Mouse (Mus musculus): ENCODE data around the gene Tnxb.

Gene Tnxb

DNA sequence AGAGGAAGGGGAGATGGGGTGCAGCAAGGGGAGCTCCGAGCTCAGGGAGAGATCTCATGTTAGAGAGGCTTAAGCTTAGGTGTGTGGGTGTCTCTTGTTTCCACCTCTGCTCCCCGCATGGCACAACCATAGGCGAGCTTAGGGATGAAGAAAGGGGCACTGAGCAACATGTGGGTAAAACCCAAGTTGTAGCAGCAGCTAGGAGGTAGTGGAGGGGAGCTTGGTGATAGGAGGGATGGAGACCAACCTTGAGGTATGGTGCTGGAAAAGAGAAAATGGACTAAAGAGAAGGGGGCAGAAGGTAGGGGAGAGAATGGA lies 10.5 kb upstream of the Tnxb start:
- no peak for DNase-seq (ENCODE audit: low spot score)

DNA sequence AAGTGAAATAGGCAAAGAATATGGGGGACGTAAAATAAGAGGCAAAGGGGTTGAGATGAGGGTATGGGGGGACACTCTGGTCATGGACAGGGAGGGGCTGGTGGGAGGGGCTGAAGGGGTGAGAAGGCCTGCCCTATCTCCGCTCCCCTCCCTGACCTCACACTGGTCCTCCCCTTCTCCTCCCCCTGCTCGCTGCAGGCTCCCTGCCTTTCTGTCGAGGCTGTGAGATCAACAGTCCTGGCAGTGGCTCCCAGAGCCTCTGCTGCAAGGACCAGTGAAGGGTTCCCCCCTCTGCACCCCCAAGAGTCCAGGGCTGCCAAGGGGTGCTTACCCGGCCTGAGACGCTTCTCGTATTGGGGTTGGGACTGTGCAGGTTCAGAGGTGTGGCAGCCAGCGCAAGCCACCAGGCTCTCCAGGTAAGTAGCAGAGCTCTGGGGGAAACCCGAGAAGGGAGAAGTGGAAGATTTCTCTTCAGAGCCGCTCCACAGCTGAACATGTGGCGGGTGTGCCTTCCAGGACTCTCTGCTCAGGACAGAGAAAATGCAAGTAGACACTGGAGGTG lies 10.0 kb upstream of the Tnxb start:
- DNase-seq (ENCODE audit: low spot score): no peak

DNA sequence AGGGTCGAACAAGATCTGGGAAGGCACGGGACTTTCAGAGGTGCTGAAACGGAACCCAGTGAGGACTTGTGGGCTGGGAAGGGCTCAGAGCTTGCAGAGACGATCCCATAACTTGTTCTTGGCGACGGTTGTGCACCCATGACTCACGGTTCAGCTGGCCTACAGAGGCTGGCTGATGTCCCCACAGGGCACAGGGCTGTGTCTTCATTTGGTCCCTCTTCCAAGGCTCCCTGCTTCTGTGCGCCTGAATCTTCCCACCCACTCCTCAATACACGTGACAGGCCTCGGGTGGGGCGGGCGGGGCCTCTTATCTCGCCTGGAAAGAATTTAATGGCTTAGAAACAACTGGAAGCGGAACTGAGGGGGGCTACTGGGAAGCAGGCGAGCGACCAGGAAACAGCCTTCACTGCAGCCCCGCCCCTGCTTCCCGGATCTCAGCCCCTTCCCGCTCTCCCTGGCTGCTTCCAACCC lies 9.2 kb upstream of the Tnxb start:
- DNase-seq (ENCODE audit: low spot score): peak; percentile 54

DNA sequence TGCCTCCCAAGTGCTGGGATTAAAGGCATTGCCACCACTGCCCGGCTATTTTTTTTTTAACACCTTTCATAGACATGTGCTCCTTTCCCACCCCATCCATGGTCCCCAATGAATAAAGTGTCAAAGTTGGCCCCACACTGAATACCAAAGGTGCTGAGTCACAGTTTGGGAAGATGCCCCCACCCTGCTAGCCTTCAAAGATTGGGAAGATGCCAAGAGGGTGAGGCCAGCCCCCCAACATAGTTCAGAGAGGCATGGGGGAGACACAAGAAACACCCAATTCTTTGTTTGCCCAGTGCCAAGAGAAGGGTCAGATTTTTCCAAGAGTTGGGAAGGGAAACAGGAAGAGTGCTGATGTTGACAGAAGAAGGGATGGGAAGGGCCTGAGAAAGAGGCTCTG lies 7.9 kb upstream of the Tnxb start:
- no peak for DNase-seq (ENCODE audit: low spot score)

DNA sequence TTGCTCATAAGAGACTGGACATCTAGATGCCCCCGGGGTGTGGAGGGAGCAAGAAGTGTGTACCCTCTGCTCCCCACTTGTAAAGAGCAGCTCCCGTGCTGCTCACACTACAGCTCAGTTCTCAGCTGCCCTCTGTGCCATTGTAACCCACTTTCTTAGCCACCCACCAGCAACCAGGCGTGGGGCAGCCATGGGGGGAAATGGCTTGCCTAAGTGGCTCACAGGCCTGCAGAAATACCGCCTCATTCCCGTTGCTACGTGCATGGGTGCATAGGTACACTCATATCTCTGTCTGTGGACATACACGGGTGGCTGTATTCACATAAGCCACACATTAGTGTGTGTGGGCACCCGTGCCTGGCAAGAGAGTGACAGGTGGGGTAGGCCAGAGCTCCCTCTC lies 7.4 kb upstream of the Tnxb start:
- DNase-seq (ENCODE audit: low spot score): no peak

DNA sequence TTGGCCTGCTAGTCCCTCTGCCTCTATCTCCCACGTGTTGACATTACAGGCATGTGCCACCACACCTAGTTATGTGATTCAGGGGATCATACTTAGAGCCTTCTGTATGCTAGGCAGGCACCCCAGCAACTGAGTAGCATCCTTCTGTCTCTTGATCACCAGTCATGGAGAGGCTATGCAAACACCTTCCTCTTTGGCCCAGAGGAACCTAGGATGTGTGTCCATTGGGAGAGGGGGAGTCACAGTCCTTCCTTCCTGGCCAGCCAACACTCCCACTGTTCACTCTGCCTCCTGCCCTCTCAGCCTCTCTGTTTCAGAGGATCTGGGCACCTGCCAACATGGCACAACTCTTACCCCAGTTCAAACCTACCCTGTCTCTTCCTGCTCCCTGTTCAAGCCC lies 6.8 kb upstream of the Tnxb start:
- DNase-seq (ENCODE audit: low spot score): no peak

DNA sequence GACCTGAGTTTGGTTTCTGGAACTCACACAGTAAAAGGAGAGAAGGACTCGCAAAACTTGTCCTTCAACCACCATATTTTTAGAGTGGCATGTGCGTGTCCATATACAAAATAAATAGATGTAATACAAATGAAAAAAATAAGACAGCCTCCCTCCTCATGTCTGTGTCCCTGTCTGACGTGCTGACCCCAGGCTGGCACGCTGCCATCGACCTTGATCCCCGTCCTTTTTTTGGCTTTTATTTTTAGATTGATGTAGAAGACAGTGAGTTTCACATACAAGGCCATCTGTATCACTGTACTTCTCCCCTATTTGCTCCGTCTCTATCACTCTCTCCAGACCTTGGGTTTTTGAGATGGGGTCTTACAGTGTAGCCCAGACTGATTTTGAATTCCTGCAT lies 5.9 kb upstream of the Tnxb start:
- no peak for DNase-seq (ENCODE audit: low spot score)

DNA sequence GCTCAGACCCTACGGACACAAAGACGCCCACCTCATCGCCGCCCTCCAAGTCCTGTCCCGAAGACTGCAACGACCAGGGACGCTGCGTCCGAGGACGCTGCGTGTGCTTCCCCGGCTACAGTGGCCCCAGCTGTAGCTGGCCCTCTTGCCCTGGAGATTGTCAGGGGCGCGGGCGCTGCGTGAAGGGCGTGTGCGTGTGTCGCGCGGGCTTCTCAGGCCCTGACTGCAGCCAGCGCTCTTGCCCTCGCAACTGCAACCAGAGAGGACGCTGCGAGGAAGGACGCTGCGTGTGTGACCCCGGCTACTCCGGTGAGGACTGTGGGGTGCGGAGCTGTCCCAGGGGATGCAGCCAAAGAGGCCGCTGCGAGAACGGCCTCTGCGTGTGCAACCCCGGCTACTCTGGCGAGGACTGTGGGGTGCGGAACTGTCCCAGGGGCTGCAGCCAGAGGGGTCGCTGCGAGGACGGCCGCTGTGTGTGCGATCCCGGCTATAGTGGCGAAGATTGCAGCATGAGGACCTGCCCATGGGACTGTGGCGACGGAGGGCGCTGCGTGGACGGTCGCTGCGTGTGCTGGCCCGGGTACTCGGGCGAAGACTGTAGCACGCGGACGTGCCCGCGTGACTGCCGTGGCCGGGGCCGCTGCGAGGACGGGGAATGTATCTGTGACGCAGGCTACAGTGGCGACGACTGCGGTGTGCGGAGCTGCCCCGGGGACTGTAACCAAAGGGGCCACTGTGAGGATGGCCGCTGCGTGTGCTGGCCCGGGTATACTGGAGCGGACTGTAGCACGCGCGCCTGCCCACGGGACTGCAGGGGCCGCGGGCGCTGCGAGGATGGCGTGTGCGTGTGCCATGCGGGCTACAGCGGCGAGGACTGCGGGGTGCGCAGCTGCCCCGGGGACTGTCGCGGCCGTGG lies 1.1 kb downstream of the Tnxb start:
- DNase-seq (ENCODE audit: low spot score): no peak

DNA sequence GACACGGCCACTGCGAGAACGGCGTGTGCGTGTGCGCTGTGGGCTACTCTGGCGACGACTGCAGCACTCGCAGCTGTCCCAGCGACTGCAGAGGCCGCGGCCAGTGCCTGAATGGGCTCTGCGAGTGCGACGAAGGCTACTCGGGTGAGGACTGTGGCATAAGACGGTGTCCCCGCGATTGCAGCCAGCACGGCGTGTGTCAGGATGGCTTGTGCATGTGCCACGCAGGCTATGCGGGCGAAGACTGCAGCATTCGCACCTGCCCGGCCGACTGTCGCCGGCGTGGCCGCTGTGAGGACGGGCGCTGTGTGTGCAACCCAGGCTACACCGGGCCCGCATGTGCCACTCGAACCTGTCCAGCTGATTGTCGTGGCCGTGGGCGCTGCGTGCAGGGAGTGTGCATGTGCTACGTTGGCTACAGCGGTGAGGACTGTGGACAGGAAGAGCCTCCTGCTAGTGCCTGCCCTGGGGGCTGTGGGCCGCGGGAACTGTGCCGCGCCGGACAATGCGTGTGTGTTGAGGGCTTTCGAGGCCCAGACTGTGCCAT lies 2.0 kb downstream of the Tnxb start:
- DNase-seq (ENCODE audit: low spot score): no peak

DNA sequence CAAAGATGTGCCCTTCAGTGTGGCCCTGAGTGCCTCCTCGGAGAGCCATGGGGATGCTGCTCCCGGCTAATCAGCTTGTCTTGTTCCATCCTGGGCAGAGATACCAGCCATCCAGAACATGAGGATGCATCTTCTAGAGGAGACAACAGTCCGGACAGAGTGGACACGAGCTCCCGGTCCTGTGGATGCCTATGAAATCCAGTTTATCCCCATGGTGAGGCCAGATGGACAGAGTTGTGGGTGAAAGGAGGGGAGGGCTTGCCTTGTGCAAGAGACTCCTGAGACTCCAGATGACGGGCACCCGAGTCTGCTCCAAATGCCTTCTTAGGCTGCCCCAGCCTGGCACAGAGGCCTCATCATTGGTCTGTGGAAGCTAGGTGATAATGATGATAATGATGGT lies 2.8 kb downstream of the Tnxb start:
- no peak for DNase-seq (ENCODE audit: low spot score)

DNA sequence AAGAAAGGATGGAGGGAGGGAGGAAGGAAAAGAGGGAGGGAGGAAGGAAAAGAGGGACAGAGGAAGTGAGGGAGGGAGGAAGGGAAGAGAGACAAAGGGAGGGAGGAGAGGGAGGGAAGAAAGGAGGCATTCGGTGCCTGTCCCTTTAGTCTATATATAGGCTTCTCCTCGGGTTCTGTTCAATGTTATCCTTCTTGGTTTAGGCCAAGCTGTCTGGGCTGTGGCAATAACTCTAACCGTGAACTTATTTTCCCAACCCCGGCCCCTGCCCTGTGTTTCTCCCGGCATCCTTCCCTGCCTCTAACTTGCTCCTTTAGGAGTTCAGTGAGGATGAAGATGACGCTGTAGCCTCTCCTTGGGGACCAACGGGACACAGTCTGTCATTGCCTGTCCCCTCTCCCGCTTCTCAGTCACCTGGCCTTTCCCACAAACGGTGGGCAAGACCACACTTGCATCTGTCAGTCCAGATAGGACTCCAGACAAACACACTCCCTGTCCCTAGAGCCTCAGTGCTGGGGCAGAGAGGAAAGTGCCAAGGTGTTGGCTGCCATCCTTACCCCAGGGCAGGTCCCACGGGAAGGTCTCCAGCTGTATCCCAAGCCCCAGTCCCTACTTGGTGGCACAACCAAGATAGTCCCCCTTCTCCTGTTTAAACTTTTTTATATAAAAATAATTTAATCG lies 4.3 kb downstream of the Tnxb start:
- no peak for DNase-seq (ENCODE audit: low spot score)

DNA sequence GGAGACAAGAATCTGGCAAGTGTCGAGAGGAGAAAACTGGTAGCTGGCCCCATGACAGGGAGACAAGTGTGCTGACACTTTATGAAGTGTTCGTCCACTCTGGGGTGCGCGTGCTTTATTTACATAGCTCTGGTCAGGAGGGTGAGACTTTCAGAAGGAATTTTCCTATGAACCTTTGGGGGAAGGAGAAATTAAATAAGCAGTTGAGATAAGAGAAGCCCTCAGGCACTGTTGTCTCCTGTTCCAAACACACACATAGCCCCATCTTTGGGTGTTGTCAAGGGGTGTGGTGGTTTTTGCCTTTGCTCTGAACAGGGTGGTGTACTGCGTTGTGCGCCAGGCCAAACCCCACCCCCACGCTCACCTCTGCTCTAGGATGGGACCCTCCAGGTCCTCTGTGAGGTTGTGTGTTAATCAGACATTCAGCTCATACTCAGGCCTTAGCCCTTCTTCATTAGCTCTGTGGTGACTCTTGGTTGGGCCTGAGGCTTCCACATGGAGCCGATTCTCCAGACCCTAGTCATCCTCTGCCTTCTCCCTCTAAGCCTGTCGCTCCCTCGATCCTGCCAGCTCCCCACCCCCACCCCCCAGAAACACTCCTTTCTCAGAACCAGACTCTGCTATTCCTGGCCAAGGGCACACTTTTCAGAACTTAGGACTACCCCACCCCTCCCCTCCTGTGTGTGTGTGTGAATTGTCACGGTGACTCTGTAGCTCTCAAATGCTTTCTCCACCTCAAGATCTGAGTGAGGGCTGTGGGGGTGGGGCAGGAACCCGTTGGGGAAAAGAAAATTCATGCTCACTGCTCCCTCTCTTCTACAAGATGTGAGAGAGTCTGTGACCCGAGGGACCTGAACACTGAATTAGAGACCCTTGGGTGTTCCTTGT lies 5.1 kb downstream of the Tnxb start:
- DNase-seq (ENCODE audit: low spot score): no peak

DNA sequence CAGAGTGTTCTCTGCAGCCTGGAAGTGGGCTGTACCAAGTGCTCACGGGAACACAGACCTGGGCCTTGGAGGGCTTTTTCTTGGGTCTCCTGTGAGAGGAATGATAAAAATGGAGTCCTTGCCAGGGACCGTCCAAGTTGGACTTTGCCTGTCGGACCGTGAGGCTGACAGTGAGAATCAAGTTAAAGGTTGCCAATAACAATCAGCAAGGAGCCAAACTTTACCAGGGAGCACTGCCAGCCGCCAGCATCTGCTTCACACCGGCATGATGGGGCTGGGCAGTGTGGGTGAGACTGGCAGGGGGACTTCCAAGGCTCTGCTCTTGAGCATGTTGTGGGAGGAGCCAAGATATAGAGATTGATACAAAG lies 5.7 kb downstream of the Tnxb start:
- DNase-seq (ENCODE audit: low spot score): no peak

DNA sequence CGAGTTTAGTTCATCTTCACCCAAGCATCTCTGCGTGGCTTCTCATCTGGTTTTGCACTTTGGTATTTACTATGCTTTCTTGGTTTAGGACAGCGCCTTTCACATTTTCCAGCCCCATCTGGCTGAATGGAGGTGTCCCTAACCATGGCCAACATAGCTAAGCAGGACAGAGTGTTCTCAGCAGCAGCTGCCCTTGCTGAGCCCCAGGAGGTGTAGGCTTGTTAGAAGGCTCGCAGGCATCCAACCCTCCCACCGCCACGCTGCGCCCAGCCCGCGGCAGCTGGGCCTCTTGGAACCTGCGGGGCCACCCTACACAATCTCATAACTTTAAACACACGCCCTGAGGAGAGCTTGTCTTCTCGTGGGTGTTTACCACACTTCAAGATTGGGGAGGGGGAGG lies 6.3 kb downstream of the Tnxb start:
- DNase-seq (ENCODE audit: low spot score): no peak

DNA sequence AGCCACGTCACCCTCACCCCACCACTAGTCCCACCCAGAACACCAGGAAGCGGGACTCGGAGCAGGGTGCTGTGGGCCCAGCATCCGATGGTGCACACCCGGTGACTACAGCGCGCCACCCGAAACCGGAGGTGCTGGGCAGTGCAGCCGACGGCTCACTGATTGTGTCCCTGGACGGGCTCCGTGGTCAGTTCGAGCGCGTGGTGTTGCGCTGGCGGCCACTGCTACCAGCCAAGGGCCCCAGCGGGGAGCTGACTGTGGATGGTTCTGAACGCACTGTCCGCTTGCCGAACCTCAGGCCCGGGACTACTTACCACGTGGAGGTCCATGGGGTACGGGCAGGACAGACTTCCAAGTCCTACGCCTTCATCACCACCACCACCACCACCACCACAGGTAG lies 9.9 kb downstream of the Tnxb start:
- DNase-seq (ENCODE audit: low spot score): no peak

DNA sequence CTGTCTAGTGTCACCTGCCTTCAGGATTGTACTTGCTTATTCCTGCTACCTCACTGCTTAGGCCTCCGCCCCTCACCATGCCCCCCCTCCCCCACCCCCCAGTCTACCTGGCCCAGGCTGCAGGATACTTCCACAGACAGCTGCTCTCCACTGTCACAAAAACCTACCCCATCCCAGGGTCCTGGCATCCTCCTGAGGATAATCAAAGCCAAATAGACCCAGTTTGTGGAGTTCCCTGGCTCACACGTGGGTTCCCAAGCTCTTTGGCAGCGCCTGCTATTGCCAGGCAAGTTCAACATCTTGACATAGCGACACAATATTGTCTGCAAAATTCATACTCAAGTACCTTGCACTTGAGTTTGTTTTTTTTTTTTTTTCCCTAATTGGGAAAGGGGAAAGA lies 10.3 kb downstream of the Tnxb start:
- no peak for DNase-seq (ENCODE audit: low spot score)

DNA sequence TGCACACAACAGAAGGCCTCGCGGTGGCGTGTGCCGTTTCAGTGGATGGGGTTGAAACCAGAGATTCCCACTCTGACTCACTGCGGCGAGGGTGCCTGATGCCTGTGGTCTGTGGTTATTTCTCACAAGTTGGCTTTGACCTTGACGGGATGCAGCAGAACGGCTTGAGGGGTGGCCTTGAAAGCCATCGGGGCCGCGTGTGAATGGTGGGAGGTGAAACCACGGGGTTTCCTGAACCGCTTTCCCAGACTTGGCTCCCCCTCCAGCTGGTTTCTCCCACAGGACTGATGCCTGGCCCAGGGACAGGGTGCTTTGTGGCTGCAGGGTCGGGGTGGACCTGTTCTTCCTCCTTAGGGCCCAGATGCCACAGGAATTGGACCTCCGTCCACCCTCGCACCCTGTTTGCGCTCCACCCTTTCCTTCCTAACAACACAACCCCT lies 10.8 kb downstream of the Tnxb start:
- no peak for DNase-seq (ENCODE audit: low spot score)

DNA sequence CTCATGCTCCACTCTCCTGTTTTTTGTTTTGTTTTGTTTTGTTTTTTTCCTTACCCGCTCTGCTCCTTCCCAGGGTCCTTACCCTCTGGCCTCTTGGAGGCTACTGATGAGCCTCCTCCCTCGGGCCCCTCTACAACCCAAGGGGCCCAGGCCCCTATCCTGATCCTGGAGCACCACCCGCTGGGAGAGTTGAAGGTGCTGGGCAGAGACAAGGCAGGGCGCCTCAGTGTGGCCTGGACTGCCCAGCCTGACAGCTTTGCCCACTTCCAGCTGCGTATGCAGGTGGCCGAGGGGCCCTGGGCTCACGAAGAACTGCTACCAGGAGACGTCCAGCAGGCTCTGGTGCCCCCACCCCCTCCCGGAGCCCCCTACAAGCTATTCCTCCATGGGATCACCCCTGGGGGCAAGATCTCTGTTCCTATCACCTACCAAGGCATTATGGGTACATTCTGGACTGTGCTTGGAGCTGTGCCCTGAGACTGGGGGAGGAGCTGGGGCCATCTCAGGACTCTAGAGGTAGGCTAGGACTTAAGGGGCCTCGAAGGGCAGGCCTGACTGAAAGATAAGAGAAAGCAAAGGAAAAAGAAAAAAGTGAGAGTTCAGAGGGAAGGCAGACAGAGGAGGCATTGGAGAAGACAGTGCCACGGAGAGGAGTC lies 11.7 kb downstream of the Tnxb start:
- DNase-seq (ENCODE audit: low spot score): no peak

DNA sequence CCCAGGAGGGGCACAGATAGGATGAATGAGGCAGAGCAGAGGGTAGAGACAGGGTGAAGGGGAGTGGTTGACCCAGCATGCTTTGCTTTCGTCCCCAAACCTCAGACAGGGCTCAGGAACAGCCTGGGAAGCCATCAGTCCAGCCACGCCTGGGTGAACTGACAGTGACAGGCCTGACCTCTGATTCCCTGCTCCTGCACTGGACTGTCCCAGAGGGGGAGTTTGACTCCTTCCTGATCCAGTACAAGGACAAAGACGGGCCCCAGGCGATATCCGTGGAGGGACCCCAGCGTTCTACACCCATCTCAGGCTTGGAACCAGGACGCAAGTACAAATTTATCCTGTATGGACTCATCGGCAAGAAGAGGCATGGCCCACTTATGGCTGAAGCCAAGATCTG lies 12.8 kb downstream of the Tnxb start:
- no peak for DNase-seq (ENCODE audit: low spot score)

DNA sequence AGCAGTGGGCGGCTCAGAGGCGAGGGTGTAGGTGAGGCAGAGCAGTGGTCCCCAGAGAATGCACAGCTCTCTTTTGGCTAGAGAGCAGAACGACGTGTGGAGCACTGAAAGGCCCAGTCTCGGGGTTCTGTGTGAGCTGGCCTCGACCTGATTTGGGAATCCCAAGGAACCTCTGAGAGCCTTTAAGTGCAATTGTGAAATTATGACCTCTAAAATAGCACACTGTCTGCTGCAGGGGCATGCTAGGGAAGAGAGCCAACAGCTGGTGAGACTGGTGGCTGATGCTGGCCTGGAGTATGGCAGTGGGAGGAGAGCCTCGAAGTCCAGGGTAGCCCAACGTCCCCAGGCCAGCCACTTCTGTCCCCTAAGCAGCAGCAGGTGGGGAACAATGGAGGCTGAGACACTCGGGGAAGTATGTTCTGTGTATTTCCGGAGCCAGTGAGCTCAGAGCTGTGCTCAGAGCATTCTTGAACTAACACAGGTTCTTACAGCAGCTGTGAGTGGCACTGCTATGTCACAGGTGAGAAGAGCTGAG lies 13.4 kb downstream of the Tnxb start:
- DNase-seq (ENCODE audit: low spot score): no peak

DNA sequence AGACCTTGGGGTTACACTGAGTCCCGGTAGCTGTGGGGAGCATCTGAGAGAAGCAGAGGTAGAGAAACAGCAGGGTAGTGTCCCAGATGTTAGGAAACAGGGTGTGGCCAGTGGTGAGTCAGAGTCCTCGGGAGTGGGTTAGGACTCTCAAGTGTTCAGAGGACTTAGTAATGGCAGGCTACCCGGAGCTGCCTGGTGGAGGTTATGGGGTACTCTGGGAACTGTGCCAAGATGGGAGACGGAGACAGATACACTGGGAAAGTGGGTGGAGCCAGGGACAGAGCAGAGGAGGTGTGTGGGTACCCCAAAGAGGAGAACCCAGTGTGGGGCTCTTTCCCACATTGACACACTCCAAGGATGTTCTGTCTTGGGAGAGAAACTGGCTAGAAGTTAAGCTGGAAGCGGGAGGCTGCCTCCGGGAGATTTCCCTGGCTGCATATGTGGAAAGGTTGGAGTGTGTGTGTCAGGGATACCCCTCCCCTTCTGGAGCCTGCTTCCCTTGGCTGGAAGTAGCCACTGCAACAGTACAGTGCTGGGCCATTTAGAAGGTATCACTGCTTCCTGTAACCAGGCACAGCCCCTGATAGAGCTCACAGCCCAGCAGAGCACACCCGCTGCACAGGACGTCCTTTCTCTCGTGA lies 14.0 kb downstream of the Tnxb start:
- peak; percentile 61 for DNase-seq (ENCODE audit: low spot score)
